Mouse (Mus musculus) myocyte (in vitro differentiated cells): ENCODE data around the gene Prrt4.

Experiments used
- CEBPB ChIP-seq: IDR thresholded peaks from 2 replicates; pipeline ENCODE4 v1.6.1; 2011; ENCODE audit warnings: mild to moderate bottlenecking, moderate library complexity; ENCODE audit not compliant: poor library complexity, insufficient read depth, severe bottlenecking
- E2F4 ChIP-seq: IDR thresholded peaks from one replicate; pipeline ENCODE4 v1.6.1; 2011; ENCODE audit warnings: mild to moderate bottlenecking, control low read depth, moderate library complexity; ENCODE audit not compliant: insufficient read depth
- MYOG ChIP-seq, 3 experiments: IDR thresholded peaks; one replicate each; pipeline ENCODE4 v1.6.1; 2011; ENCODE audit warnings: control low read depth in 2 of 3, low read depth in 2 of 3, mild to moderate bottlenecking in 2 of 3; ENCODE audit not compliant: insufficient read length in 2 of 3, control insufficient read depth in 1 of 3, insufficient read depth in 1 of 3
- POLR2A ChIP-seq: IDR thresholded peaks from one replicate; pipeline ENCODE4 v1.6.1; 2011; ENCODE audit warnings: low read depth, mild to moderate bottlenecking, control low read depth, moderate library complexity; ENCODE audit not compliant: insufficient read length
- REST ChIP-seq: IDR thresholded peaks from one replicate; pipeline ENCODE4 v1.6.1; 2011; ENCODE audit warnings: mild to moderate bottlenecking, control low read depth, moderate library complexity; ENCODE audit not compliant: insufficient read depth, insufficient read length
- SRF ChIP-seq: IDR thresholded peaks from one replicate; pipeline ENCODE4 v1.6.1; 2011; ENCODE audit warnings: low read depth; ENCODE audit not compliant: control insufficient read depth, insufficient read length
- TCF12 ChIP-seq: IDR thresholded peaks from one replicate; pipeline ENCODE4 v1.6.1; 2011; ENCODE audit warnings: mild to moderate bottlenecking, control low read depth; ENCODE audit not compliant: poor library complexity, insufficient read depth, severe bottlenecking
- TCF3 ChIP-seq: IDR thresholded peaks from one replicate; pipeline ENCODE4 v1.6.1; 2011; ENCODE audit warnings: low read depth, control low read depth; ENCODE audit not compliant: insufficient read length
- USF1 ChIP-seq: IDR thresholded peaks from one replicate; pipeline ENCODE4 v1.6.1; 2011; ENCODE audit warnings: low read depth, mild to moderate bottlenecking, control low read depth, moderate library complexity

- TF ChIP-seq POLR2A (no peak), MYOG (IDR thresholded peaks at IDR 0.05; ENCODE audit: control insufficient read depth in 1 of 3, insufficient read depth in 1 of 3, insufficient read length in 2 of 3, low read depth in 2 of 3) (no peak), E2F4 (no peak), REST (no peak), USF1 (no peak), CEBPB (no peak), TCF3 (no peak), TCF12 (no peak), SRF (no peak)
These were observed 22.0 kb upstream of the Prrt4 start for GRCm38 (mm10) chr6:29201341-29201740.
